Mouse (Mus musculus): ENCODE data around the gene Tmem131l.
A peak's percentile ranks its signal among the peaks of the same experiment; 100 is the strongest.

The Tmem131l gene

GRCm38 (mm10) chr3:84048729-84049175 lies 8.8 kb upstream of the Tmem131l start:
- DNase-seq (ENCODE audit: inconsistent ontology term) = no peak

- DNase-seq (ENCODE audit: inconsistent ontology term) = no peak
These were observed 6.2 kb upstream of the Tmem131l start for GRCm38 (mm10) chr3:84046206-84046605.

DNA sequence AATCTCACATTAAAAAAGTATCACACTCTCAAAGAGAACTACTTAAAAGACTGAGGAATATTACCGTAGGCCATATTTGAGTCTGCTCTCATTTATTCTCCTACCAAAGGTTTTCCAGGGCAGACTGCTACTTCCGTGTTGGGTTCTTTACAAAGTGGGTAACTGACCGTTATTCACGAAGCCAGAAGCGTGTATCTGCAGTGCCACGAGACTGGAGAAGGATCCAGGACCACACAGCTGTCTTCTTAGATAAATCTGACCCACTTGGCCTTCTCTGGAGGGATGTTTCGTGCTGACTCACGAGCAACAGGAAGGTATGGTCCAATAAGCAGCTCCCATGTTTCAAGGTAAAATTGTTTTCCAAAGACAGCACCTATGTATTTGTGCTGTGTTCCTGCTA lies 1.8 kb upstream of the Tmem131l start:
- DNase-seq (ENCODE audit: inconsistent ontology term) = no peak

DNA sequence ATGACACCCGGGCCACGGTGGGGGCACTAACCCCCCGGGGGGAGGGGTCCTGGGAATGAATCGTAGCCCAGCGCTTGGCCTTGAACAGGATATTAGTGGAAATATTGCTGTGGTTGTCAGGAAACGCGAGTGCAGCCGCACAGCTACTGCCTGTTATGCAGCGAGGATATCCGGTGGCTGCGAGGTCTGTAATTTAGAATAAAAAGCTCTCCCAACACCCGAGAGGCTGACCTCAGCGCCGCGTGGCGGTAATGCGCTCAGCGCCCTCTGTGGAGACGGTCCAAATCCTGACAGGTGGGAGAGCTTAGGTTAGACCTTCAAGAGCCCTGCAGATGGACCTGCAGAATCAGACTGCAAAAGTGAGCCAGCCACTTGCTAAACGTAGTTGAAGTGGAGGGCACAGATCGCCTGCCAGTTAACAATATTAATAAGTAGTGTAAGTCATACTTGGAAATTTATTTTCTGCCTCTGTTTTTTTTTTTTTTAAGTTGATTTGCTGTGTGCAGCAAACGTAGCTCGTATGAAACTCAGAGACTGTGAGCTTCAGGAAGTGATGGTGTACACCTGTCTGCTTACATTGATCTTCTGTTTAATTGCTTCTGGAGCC lies 604 bp upstream of the Tmem131l start:
- no peak for DNase-seq (ENCODE audit: inconsistent ontology term)

DNA sequence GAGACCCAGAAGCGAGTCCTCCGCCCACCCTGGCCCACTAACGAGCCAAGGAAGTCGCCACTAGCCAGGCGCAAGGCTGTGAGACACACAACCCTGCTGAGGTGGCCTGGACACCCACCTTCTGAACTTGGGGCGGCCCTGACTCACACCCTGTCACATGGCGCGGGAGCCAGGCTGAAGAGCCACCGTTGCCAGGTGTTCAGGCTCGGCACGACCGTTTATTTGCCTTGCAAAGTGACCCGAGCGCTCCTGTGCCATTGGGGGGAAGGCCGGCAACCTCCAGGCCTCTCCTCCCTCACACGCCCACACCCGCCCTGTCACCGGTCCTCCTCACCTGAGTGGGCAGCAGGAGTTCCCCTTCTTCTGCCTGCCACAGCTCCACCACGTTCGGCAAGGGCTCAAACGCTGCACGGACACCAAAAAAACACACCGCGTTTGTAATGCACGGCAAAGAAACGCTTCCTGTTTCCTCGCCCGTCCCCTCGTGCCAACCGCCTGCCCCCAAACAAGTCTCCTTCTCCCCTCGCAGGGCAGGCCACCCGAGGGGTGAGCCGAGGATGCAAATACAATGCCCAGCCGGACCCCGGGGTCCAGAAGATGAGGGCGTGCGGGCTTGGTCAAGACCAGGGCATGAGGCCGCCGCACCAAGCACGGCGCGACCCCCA lies 862 bp downstream of the Tmem131l start:
- peak; percentile 56 for DNase-seq (ENCODE audit: inconsistent ontology term)

GRCm38 (mm10) chr3:84038126-84038525 lies 1.8 kb downstream of the Tmem131l start:
- no peak for DNase-seq (ENCODE audit: inconsistent ontology term)

- no peak for DNase-seq (ENCODE audit: inconsistent ontology term)
These were observed 2.4 kb downstream of the Tmem131l start for GRCm38 (mm10) chr3:84037536-84037935.

DNA sequence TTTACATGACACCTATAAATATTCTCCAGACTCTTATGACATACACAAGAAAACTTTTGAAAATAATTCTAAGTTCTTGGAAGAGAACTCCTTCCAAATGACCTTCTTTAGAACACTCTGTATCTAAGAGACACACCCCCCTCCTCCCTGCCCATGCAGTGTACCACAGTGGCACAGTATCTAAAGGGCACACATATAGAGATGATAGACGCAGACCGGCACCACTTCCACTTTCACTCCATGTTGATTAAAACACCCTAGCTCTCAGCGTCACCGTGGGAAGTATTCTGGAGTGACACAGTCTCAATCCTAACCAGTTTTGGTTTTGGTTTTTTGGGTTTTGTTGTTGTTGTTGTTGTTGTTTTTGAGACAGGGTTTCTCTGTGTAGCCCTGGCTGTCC lies 3.1 kb downstream of the Tmem131l start:
- no peak for DNase-seq (ENCODE audit: inconsistent ontology term)

DNA sequence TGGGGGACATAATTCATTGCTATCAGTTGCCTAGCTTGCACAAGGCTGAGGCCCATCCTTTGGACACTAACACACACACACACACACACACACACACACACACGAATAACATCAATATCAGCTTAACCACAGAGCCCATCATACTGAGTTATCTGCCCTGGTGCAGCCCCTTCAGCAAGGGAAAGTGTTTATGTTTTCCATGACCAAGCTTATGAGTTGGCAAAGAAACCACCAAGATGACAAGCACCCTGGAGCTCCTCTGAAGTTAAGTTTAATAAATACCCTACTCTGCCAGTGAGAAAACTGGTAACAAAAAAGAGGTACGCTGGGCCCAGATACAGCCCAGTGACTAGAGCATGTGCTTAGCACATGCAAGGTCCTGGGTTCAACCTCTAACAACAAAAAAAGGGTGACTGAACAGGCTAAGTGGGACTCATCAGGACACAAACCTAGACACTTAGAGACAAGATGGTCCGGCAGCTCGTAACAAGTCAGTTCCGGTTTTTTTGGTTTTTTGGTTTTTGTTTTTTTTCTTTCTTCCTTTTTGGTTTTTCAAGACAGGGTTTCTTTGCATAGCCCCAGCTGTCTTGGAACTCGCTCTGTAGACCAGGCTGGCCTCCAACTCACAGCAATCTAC lies 4.1 kb downstream of the Tmem131l start:
- DNase-seq (ENCODE audit: inconsistent ontology term) = no peak

GRCm38 (mm10) chr3:84034115-84034780 lies 5.7 kb downstream of the Tmem131l start:
- DNase-seq (ENCODE audit: inconsistent ontology term) = no peak

DNA sequence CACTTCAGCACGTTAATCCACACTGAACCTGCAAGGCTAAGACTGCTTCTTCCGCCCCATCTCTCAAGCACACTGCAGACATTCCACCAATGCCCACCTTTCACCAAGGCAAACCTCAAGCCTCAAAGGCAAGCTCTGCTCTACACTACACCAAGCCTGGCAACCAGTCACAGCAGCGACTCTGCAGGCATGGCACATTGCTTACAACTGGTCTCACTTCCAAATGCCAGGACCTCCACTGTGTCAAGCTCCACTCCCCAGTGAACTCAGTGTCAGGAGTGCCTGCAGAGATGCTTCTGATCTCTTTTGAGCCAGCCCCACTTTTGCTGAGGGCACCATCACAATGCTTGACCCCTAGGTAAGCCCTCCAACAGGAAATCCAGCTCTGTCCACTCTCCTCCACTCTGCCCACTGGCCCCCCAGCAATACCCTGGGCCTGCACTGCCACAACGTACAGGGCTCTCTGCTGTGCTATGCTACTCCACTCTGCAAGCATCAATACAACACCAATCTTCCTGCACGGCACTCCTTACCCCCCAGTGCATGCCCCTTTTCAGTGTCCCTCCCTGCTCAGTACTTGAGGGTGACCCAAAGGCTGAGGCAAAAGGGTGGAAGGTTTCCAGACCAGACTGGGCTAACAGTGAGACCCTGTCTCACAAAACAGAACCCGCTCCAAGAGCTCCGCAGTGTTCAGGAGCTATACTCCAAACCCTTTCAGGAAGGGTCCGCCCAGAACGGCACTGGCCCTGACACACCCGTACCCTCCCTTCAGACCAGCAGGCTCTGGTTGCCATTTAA lies 6.8 kb downstream of the Tmem131l start:
- DNase-seq (ENCODE audit: inconsistent ontology term) = no peak

- DNase-seq (ENCODE audit: inconsistent ontology term) = no peak
These were observed 7.6 kb downstream of the Tmem131l start for GRCm38 (mm10) chr3:84032419-84032818.

DNA sequence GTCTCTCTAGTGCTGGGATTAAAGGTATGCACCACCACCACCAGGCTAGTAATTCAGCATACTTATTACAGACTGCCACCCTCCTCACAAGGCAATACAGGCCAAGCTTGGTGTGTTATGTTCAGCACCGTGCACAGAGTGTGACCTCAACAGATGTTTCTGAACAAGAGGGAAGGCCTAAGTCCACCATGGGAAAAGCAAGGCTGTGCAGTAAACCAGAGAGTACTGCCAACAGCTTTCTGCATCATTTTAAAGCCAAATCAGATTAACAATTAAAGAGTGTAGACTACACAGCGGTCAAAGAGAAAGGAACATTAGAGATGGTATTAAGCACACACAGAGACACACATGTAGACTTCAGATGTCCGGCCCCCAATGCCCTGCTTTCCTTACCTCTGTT lies 8.8 kb downstream of the Tmem131l start:
- no peak for DNase-seq (ENCODE audit: inconsistent ontology term)

GRCm38 (mm10) chr3:84028968-84029367 lies 11.0 kb downstream of the Tmem131l start:
- DNase-seq (ENCODE audit: inconsistent ontology term) = no peak

DNA sequence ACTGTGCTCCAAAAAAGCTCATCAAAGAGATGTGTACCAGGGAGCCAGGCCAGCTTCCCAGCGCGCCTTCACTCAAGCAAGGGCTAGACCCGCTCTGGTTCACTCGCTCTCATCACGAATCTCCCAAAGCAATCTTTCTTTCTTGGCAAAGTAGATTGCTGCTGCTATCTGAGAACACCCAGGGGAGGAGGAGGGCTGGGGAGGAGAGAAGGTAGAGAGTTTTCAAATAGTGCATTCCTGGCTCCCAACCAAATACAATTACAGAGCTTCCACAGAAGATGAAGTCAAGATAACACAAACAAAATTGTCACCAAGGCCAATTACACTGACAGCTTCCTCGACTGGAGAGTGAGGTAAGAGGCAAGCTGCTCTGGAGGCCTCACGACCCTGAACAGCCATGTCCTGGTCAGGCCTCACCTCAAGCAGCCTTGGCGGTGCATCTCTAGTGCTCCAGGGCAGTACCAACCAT lies 12.2 kb downstream of the Tmem131l start:
- DNase-seq (ENCODE audit: inconsistent ontology term) = peak; percentile 27

DNA sequence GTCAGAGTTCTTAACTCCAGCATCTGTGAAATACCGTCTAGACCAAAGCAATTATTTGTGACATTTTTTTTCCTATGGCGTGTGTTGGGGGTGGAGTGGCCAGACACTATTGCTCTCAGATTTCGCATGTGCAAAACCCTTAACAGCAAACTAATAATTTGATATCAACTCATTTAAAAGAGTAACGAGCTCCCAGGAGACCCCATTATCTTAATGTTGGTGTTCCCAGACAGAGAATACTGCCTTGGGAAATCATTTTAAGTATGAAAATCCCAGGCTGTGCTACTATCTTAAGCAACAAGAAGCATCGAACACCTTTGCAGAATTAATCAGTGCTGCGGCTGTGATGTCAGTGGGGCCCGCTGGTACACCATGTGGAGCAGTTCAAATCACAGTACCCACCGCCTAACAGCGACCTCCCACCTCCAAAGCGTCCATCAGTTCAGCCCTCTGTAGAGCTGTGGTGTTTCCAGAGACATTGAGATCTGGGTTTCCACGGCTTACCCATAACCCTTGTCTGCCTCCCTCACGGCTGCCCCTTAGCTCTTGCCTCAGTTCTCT lies 15.4 kb downstream of the Tmem131l start:
- no peak for DNase-seq (ENCODE audit: inconsistent ontology term)

DNA sequence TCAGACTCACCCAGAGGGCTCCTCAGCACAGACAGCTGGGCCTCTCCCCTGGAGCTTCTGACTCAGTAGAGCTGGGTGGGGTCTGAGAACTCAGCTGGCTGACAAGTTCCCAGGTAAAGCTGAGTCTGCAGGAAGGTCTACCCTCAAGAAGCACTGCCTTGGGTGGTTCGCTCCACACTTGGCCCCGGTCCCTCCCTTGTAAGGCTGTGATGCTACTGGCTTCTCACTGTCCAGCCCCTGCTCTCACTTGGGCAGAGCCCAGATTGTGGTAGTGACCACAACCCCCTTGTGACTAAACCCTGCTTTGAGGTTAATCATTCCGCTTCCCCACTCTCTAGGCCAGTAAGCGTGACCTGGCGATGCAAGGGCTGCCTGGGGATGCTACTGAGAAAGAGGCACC lies 17.3 kb downstream of the Tmem131l start:
- DNase-seq (ENCODE audit: inconsistent ontology term) = peak; percentile 77

DNA sequence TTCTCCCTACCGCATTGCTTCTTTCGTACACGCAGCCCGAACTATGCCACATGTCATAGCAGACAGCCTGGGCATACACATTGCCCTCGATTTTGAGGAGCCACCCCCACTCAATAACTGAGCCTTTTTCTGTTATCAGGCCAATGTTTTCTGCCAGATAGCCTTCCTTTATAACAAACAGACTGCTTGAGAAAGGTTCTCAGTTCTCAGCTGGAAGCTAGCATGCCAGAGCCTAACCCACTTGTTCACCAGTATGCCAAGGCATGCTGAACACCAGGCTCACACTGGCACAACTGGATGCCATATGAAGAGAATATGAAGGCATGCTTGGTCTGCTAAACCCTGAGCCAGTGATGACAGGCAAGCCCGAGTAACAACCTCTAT lies 17.8 kb downstream of the Tmem131l start:
- DNase-seq (ENCODE audit: inconsistent ontology term) = no peak

- peak; percentile 55 for DNase-seq (ENCODE audit: inconsistent ontology term)
These were observed 18.5 kb downstream of the Tmem131l start for GRCm38 (mm10) chr3:84021217-84022200.

- DNase-seq (ENCODE audit: inconsistent ontology term) = no peak
These were observed 19.4 kb downstream of the Tmem131l start for GRCm38 (mm10) chr3:84020528-84020927.
